Mouse (Mus musculus): Measurements from ENCODE around the gene Vac14.

GRCm38 (mm10) chr8:110716075-110716474, 97.7 kb downstream of the Vac14 start:
- no peak for TF ChIP-seq MAFK (IDR thresholded peaks at IDR 0.05; ENCODE audit: insufficient read depth, low read depth, low read length)
- TF ChIP-seq CHD2 (IDR thresholded peaks at IDR 0.05; ENCODE audit: low read depth, low read length): no peak
